Mouse (Mus musculus) lung, postnatal 0 days (tissue): ENCODE data around the gene Gm43302.
"Not testable (repeated sequence)": the region's sequence is repeated elsewhere in the genome, so short reads cannot be mapped to it uniquely, and the experiment has no call there.

Source experiments
- CTCF ChIP-seq: IDR thresholded peaks from 2 replicates; pipeline ENCODE4 v1.5.1; 2016; ENCODE audit warnings: antibody characterized with exemption, mild to moderate bottlenecking
- EP300 ChIP-seq: IDR thresholded peaks from 2 replicates; pipeline ENCODE4 v1.6.1; 2016; ENCODE audit warnings: antibody characterized with exemption, mild to moderate bottlenecking, control low read depth

- TF ChIP-seq CTCF, EP300: not testable (repeated sequence)
These were observed 84.5 kb downstream of the Gm43302 start for GRCm38 (mm10) chr5:105208957-105209356.
